Comparison of ENCODE assay signal across 17 mouse cellular contexts in the genomic region with DNA sequence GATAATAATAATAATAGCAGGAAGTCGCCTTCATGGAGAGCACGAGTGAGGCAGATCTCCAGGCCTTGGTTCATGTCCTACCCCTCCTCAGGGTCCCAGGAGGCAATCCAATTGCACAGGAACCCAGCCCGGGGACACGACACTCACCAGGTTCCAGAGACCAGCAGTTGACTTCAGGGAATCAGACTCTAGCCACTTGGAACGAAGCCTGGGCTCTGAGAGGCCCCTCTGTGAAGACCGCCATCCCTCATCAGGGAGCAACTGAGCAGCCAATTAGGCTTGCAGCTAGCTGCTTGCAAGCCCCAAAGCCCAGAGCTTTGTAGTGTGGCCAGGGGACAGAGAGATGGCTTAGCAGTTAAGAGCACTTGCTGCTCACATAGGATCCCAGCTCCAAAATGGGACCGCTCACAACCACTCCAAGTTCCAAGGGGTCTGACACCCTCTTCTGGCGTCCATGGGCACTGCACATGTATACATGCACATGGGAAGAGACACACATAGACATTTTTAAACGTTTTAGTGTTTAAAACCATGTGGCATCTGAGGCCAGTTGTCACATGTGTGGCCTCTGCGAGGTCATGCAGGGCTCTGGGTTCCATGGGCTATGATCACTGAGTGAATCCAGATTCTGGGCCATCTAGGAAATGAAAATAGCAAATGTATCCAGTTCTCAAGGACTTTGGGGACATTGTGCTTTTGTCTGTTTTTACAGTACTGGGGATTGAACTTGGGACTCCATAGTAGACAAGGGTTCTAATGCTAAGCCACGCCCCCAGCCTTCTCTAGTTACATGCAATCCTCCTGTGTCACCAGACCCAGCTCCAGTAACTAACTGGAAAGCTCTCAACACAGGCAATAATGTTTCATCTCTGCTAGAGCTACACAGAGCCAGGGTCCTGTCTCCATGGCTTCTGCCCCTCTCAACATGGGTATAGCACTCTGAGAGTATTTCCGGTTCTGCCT. TPM values are rescaled to one million over a fixed set of nuclear protein-coding genes. Genes with fewer than 3 reads are reported as not detected.
A peak's percentile ranks its signal among the peaks of the same experiment; 100 is the strongest.
DNase-seq lines count a peak whose midpoint lies in the region; TF ChIP-seq lines count a peak whose summit lies in the region.
"Had no signal": no experiment of that assay in that cellular context is flagged by ENCODE, and none has a peak within 500 bp of the region (broad histone marks: within the 10 kb centered on the region; RNA-seq: fewer than 3 reads in every experiment).

No protein-coding gene starts in this region.

- DNase-seq in gastrocnemius, adult 2 months, result no peak
- DNase-seq in gastrocnemius, adult 18-20 months (ENCODE audit: low spot score), result no peak
- no peak for DNase-seq in layer of hippocampus, adult 2 months (ENCODE audit: low spot score in 2 of 2)
- no peak for DNase-seq in layer of hippocampus, adult 11-12 months (ENCODE audit: low spot score)
- DNase-seq in ZHBTc4 (ENCODE audit: low read depth, low spot score), result peak; percentile 69
- no peak for DNase-seq in layer of hippocampus, adult 9-11 months
- DNase-seq in thymus, postnatal 10 days (ENCODE audit: low spot score in 2 of 2), result no peak
- DNase-seq: embryo, embryonic 11 days; left cerebral cortex, postnatal 4 days; right cerebral cortex, postnatal 4 days; thymus, adult 2 months had no signal

- no peak overlapping the region for H3K27ac ChIP-seq in gastrocnemius, adult 2 months
- H3K27ac ChIP-seq in layer of hippocampus, adult 2 months, result no peak overlapping the region
- H3K27ac ChIP-seq: forebrain, embryonic 12.5 days; heart, embryonic 10.5 days; neural tube, embryonic 12.5 days had no signal

- H3K4me3 ChIP-seq in gastrocnemius, adult 2 months, result no peak overlapping the region
- no peak overlapping the region for H3K4me3 ChIP-seq in layer of hippocampus, adult 2 months
- H3K4me3 ChIP-seq in E14TG2a.4 (replicated peaks; ENCODE audit: low read length), result no peak overlapping the region
- H3K4me3 ChIP-seq: forebrain, embryonic 12.5 days; heart, embryonic 10.5 days; neural tube, embryonic 12.5 days had no signal

- peak; percentile 12; the same call in 1 of the 2 replicates for TF ChIP-seq CTCF in gastrocnemius, adult 2 months (IDR thresholded peaks at IDR 0.05)
- peak; percentile 58 for TF ChIP-seq CTCF in layer of hippocampus, adult 2 months (conservative IDR thresholded peaks at IDR 0.05)
- peak; percentile 59 for TF ChIP-seq CTCF in E14TG2a.4 (conservative IDR thresholded peaks at IDR 0.05; ENCODE audit: low read length)

- intact Hi-C loops in gastrocnemius, adult 2 months (cut with DNase I), result no loop called here

- H3K9me3 ChIP-seq in E14TG2a.4 (ENCODE audit: low read length), result no peaks in the 10 kb centered on the region
- H3K9me3 ChIP-seq: forebrain, embryonic 12.5 days; heart, embryonic 10.5 days; neural tube, embryonic 12.5 days had no signal

- peaks cover 56% of the 10 kb centered on the region for H3K36me3 ChIP-seq in E14TG2a.4 (ENCODE audit: insufficient read depth, low read length)
- H3K36me3 ChIP-seq: forebrain, embryonic 12.5 days; neural tube, embryonic 12.5 days had no signal

- H3K4me1 ChIP-seq in E14TG2a.4 (replicated peaks; ENCODE audit: low read depth, low read length), result peaks cover 43% of the 10 kb centered on the region
- H3K4me1 ChIP-seq: neural tube, embryonic 12.5 days had no signal

- peaks cover 33% of the 10 kb centered on the region for H3K27me3 ChIP-seq in E14TG2a.4 (ENCODE audit: insufficient read depth, low read length)

RNA-seq across cellular contexts. Expression of a gene that starts 2.0 kb away (rescaled TPM):
- total RNA-seq in gastrocnemius, adult 2 months (2021), result 1 to 10 TPM; 2.1 to 2.3 TPM
- total RNA-seq in gastrocnemius, adult 18-20 months (2021), result 1 to 10 TPM; 1.8 to 2.8 TPM
- 10 to 100 TPM; 77.6 to 85.9 TPM for total RNA-seq in layer of hippocampus, adult 2 months (2021)

RNA-seq across cellular contexts. Expression of a gene that starts 9.0 kb away (rescaled TPM):
- total RNA-seq in gastrocnemius, adult 2 months (2021), result 1 to 10 TPM; 5.1 to 7.0 TPM
- total RNA-seq in gastrocnemius, adult 18-20 months (2021), result 1 to 10 TPM; 5.9 to 7.3 TPM
- 10 to 100 TPM in 1 of 2 experiments, 1 to 10 TPM in 1; 8.9 to 10.3 TPM for total RNA-seq in layer of hippocampus, adult 2 months (2021)

RNA-seq across cellular contexts. Expression of a gene that starts 17.5 kb away (rescaled TPM):
- 1 to 10 TPM; 7.9 to 8.6 TPM for total RNA-seq in gastrocnemius, adult 2 months (2021)
- total RNA-seq in gastrocnemius, adult 18-20 months (2021), result 1 to 10 TPM; 6.6 to 6.9 TPM
- 10 to 100 TPM; 27.5 to 27.6 TPM for total RNA-seq in layer of hippocampus, adult 2 months (2021)

RNA-seq across cellular contexts. Expression of a gene that starts 27.9 kb away (rescaled TPM):
- 100 to 1,000 TPM in 1 of 2 experiments, 10 to 100 TPM in 1; 97.0 to 102 TPM for total RNA-seq in gastrocnemius, adult 2 months (2021)
- 100 to 1,000 TPM in 1 of 2 experiments, 10 to 100 TPM in 1; 98.6 to 100 TPM for total RNA-seq in gastrocnemius, adult 18-20 months (2021)
- total RNA-seq in layer of hippocampus, adult 2 months (2021), result 100 to 1,000 TPM; 122 to 131 TPM

RNA-seq across cellular contexts. Expression of a gene that starts 52.2 kb away (rescaled TPM):
- under 1 TPM in 1 of 2 experiments, not detected in 1; 0.56 TPM for total RNA-seq in gastrocnemius, adult 2 months (2021)
- 1 to 10 TPM in 1 of 2 experiments, under 1 TPM in 1; 0.48 to 1.7 TPM for total RNA-seq in gastrocnemius, adult 18-20 months (2021)
- total RNA-seq in layer of hippocampus, adult 2 months (2021), result not detected
- total RNA-seq: heart, postnatal 25 days; layer of hippocampus, postnatal 14 days; left cerebral cortex, postnatal 4 days had no signal

Comparison
In these comparisons a context has a peak if more than half of its experiments do, and no peak if none do; other contexts are left out.
1. RNA of a gene that starts 2.0 kb away (total RNA-seq): 77.6 to 85.9 TPM in layer of hippocampus, adult 2 months; 1.8 to 2.8 TPM in gastrocnemius, adult 18-20 months and 2.1 to 2.3 TPM in gastrocnemius, adult 2 months; every median in the first group is over 10 times any median in the second.
2. Peak in every context shown above with its lines, with median percentiles within 50 percentile points of each other: CTCF ChIP-seq.